Mouse (Mus musculus) Patski (cell line): ENCODE data around the gene Ly6g5b. TPM values are rescaled to one million over a fixed set of nuclear protein-coding genes. Genes with fewer than 3 reads are reported as not detected.

ENCODE experiments used
- ATAC-seq: fragments of 100-300 bp; one replicate; pipeline ENCODE4 v1.8.0; 2021
- CTCF ChIA-PET: fragments of 350-600 bp; sonication (Branson Sonifier 250); formaldehyde crosslinking; loops from one replicate; lab custom pipeline; 2022; ENCODE audit warnings: inconsistent platforms; lab: Charles Lee
- POLR2A ChIA-PET: fragments of 350-600 bp; sonication (Branson Sonifier 250); formaldehyde crosslinking; loops from one replicate; lab custom pipeline; 2022; ENCODE audit warnings: antibody characterized with exemption, inconsistent platforms; lab: Charles Lee
- DNase-seq: peaks from one replicate; pipeline ENCODE4 v3.0.0-alpha.2; 2011; ENCODE audit warnings: low read depth, low spot score
- H3K27me3 ChIP-seq: fragments of 371-371 bp; one replicate; pipeline ENCODE4 v1.5.1; 2021
- CTCF ChIP-seq: fragments of 100-300 bp; IDR thresholded peaks from one replicate; pipeline ENCODE4 v1.5.1; 2021
- in situ Hi-C: fragments of 300-500 bp; cut with MboI; formaldehyde crosslinking; loops from 3 replicates; pipeline ENCODE4 v1.11.1; 2018; ENCODE audit warnings: low pct_unique_long_range_greater_than_20kb, mixed read lengths
- polyA plus RNA-seq: library from polyadenylated mRNA; unstranded; gene quantifications from one replicate; pipeline ENCODE4 v1.2.3, GENCODE M21; 2021

Ly6g5b gene
- polyA plus RNA-seq, 1 experiment from 2014 or later: 0.27 TPM

DNA sequence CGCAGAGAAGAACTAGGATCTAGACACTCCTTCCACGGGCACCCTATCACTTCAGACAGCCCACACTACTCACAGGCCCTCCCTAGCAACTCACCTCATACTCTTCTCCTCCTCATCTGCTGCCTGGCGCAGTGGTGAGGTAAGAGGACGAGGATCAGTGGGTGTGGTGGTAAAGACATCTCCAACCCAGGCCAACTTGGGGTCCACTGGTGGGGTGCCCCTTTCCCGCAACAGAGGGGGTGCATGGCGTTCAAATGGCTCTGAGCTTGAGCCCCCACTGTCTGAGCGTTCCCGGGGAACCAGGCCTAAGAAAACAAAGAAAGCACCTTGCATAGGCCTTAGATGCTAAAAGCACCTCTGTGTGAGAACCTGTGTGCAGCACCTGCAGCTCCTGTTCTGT, 42.0 kb upstream of the Ly6g5b start:
- POLR2A ChIA-PET: interaction anchor here (1.8 kb wide), 1 partner anchor 9 kb away, joined by 5 read pairs; no protein-coding TSS in a partner anchor
- no peak for DNase-seq

DNA sequence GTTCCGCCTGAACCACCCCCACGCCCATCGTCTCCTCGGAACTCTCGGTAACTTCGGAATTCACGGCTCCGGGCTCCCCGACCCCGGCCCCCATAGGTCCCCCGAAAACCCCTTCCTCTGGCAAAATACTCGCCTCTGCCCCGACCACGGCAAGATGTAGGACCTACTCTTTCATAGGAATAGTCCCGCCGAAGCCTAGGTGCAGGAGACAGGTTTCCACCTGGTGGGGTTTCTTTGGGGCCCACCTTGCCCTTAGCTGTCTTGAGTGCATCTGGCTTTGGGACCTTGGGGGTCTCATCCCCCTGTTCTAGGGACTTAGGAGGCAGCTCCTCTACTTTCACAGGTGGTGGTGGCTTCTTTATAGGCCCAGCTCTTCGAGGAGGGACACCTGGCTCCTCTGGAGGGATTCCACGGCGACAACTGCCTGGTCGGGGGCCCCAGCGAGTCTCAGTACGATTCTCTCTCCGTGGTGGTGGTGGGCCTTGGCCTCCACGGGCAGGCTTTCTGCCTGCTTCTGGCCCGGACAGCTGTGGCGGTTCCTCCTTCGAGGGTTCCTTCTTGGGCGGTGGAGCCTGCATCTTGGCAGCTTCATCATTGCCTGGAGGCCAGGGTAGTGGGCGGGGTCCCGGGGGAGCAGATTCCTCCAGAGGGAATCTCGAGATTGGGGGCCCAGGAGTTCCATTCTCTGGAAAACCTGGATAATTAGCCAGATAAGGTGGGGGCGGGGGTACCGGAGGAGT, 41.4 kb upstream of the Ly6g5b start:
- in situ Hi-C loops: no loop called here
- ChIA-PET POLR2A (interaction anchor here (1.8 kb wide), 2 partner anchors 7 to 9 kb away, joined by 5 to 6 read pairs; no protein-coding TSS in a partner anchor), CTCF (interaction anchor here (1.3 to 1.7 kb wide), 2 partner anchors 15 to 20 kb away, joined by 3 to 6 read pairs; no protein-coding TSS in a partner anchor)
- ATAC-seq (no peak), DNase-seq (no peak)
- no peak for TF ChIP-seq CTCF
- no peaks in the 10 kb centered on the region for H3K27me3 ChIP-seq

More for the DNA sequence above, 42.0 kb upstream of the Ly6g5b start:
- in situ Hi-C loops: no loop called here
- CTCF ChIA-PET: interaction anchor here (1.7 kb wide), 1 partner anchor 15 kb away, joined by 6 read pairs; no protein-coding TSS in a partner anchor
- H3K27me3 ChIP-seq: no peaks in the 10 kb centered on the region
- no peak for ATAC-seq
- TF ChIP-seq CTCF: no peak

DNA sequence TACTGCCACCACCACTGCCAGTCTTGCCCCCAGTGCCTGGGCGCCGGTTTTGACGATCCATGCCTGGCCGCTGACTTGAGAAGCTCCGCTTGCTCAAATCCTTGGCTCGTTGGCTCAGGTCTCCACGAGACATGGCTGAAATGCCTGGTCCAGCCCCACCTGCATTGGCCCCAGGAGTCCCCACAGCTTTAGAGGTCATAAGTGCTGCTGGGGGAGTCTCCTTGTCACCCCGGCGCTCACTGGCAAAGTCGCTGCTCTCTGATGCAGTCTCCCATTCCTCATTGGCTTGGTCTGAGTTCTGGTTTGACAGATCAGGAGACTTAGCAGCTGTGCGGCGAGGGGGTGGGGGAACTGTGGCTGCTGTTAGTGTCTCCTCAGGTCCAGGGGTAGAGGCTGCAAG, 40.2 kb upstream of the Ly6g5b start:
- in situ Hi-C loops: no loop called here
- H3K27me3 ChIP-seq: no peaks in the 10 kb centered on the region
- ATAC-seq (no peak), DNase-seq (no peak)
- no peak for TF ChIP-seq CTCF
- ChIA-PET CTCF (interaction anchor here (0.8 to 1.7 kb wide), 4 partner anchors 11 to 19 kb away, joined by 3 to 6 read pairs (median 3); no protein-coding TSS in a partner anchor), POLR2A (interaction anchor here (0.8 to 1.8 kb wide), 2 partner anchors 9 to 12 kb away, joined by 3 to 6 read pairs; no protein-coding TSS in a partner anchor)

DNA sequence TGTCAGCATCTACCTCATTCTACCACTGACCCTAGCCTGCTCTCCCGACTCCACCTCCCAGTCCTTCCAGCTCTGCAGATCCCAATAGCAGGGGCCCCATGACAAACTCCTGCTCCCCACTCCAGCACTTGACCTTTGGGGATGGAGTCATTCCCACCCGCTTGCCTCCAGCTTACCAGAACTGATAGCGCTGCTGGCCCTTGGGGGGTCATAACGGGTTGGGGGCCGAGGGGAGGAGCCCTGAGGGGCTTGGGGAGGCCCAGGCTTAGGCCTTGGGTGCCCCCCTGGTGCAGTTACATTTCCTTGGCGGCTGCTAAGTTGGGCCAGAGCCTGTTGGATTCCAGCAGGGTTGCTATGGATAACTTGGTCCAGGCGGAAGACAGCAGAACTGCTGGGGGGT, 39.4 kb upstream of the Ly6g5b start:
- POLR2A ChIA-PET: interaction anchor here (1.3 to 1.8 kb wide), 2 partner anchors 9 kb away, joined by 4 to 6 read pairs; no protein-coding TSS in a partner anchor
- TF ChIP-seq CTCF: no peak
- in situ Hi-C loops: no loop called here
- ATAC-seq (no peak), DNase-seq (no peak)
- CTCF ChIA-PET: no interaction called here
- no peaks in the 10 kb centered on the region for H3K27me3 ChIP-seq

DNA sequence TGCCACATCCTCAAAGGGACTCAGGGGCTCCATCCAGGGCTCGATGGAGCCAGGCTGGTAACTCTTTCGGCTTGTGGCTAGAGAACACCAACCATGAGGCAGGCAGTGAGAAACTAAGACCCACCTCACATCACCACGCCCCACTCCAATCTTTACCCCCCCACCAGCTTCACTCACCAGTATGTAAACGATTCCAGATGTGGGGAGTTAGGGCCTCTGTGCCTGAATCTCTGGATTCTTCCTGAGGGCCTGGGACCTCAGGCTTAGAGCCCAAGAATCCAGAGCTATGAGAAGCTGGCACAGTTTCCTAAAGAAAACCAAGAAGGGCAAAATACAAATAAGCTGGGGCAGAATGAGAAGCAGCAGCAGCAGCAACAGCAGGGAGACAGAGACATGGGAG, 38.7 kb upstream of the Ly6g5b start:
- no peaks in the 10 kb centered on the region for H3K27me3 ChIP-seq
- in situ Hi-C loops: no loop called here
- ChIA-PET POLR2A (interaction anchor here (1.3 kb wide), 1 partner anchor 9 kb away, joined by 4 read pairs; no protein-coding TSS in a partner anchor), CTCF (no interaction called here)
- ATAC-seq (no peak), DNase-seq (no peak)
- no peak for TF ChIP-seq CTCF

DNA sequence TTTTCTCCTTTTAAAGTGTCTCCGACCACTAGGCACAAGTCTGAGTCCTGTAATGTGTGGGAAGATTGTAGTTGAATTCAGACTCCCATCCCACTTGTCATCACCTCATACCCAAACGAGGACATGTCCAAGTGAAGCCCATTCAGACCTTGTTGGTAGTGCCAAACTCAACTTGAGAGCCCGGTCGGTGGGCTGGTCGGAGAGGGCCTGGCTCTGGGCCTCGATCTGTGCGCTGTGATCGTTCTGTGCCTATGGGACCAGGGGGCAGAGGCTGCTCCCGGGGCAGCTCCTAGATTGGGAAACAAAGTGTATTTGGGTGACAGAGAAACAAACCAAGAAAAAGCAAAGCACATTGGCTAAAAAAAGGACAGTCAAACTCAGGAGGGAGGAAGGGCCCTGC, 37.8 kb upstream of the Ly6g5b start:
- no peak for DNase-seq
- ChIA-PET POLR2A (interaction anchor here (1.2 kb wide), 1 partner anchor 10 kb away, joined by 5 read pairs; no protein-coding TSS in a partner anchor), CTCF (interaction anchor here (1.2 kb wide), 1 partner anchor 9 kb away, joined by 4 read pairs; no protein-coding TSS in a partner anchor)
- no peak for ATAC-seq
- H3K27me3 ChIP-seq: no peaks in the 10 kb centered on the region
- no peak for TF ChIP-seq CTCF
- in situ Hi-C loops: no loop called here

DNA sequence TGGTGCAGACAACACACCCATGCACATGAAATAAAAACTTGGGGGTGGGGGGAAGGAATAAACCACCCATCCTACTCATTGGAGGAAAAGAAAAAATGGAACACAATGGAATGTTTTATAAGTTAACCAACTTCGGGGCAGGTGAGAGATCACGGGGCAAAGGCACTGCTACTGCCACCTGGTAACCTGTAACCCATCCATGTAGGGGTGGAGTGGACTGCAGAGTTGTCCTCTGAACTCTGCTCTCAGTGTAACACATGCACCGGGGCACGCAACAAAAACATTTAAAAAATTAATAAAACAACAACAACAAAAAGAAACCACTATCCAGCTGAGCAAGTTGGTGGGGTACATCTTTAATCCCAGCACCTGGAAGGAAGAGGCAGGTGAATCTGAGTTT, 36.9 kb upstream of the Ly6g5b start:
- DNase-seq: no peak
- no peaks in the 10 kb centered on the region for H3K27me3 ChIP-seq
- ATAC-seq: no peak
- ChIA-PET POLR2A (interaction anchor here (1.2 kb wide), 1 partner anchor 11 kb away, joined by 5 read pairs; no protein-coding TSS in a partner anchor), CTCF (interaction anchor here (1.2 kb wide), 1 partner anchor 10 kb away, joined by 4 read pairs; no protein-coding TSS in a partner anchor)
- in situ Hi-C loops: no loop called here
- TF ChIP-seq CTCF: no peak

DNA sequence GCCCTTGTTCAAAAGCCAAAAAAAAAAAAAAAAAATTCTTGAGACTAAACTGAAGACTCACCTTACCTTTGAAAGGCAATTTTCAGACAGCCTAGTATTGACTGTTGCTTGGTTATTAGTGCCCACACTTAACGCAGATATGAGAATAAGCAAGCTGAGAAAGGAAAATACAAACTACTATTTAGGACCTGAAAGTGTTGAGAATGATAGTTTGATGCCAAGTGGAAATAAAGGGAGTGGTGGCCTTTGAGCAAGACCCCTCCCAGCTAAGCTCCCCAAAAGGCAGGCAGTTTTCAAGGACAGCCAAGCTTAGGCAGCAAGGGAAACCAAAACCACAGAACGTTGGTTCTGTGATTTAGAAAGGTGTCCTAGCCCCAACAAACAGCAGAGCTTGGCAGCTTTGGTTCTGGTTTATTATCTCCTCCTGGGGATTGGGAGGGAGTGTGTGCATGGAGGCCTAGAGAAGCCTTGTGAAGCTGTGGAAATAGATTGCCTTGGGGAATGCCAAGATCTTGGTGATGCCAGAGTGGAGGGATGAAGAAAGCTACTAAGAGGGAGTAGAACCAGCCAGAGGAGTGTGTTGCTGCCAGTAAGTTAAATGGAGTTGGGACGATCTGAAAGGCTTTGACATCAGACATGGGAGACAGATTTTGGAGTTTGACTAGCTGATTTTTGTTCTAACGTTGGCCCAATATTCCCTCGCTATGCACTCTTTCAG, 32.9 kb upstream of the Ly6g5b start:
- no peaks in the 10 kb centered on the region for H3K27me3 ChIP-seq
- TF ChIP-seq CTCF: no peak
- CTCF ChIA-PET: interaction anchor here (1.1 kb wide), 1 partner anchor 18 kb away, joined by 3 read pairs; no protein-coding TSS in a partner anchor
- ATAC-seq (no peak), DNase-seq (no peak)
- in situ Hi-C loops: loop anchor here (25.0 kb wide), 1 partner anchor 511 kb away; the partner anchor contains the start of genes Atf6b, Fkbpl, Ppt2 and Prrt1
- POLR2A ChIA-PET: interaction anchor here (0.7 to 3.7 kb wide), 6 partner anchors 9 to 216 kb away, joined by 5 to 17 read pairs (median 7); partner anchors contain the start of gene Prrc2a

DNA sequence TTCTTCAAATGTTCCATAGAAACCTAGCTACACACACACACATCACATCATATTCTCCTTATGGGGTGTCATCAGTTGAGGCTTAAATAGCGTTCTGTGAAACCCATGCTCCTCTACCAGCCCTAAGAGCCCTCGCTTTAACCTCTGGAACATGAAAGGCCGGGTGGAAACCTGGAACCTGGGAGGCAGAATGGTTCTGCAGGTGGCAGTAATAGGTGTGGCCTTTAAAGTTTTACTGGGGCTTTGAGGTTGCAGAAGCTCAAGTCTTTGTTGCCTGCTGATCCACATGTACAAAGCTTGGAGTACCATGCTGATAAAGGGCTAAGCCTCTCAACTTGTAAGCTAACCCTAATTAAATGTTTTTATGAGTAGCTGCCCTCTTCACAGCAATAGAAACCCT, 32.1 kb upstream of the Ly6g5b start:
- no peak for TF ChIP-seq CTCF
- ChIA-PET CTCF (interaction anchor here (0.7 to 1.1 kb wide), 2 partner anchors 12 to 18 kb away, joined by 3 read pairs; no protein-coding TSS in a partner anchor), POLR2A (interaction anchor here (0.7 to 3.7 kb wide), 6 partner anchors 10 to 215 kb away, joined by 5 to 17 read pairs (median 7); partner anchors contain the start of gene Prrc2a)
- no peak for ATAC-seq
- H3K27me3 ChIP-seq: no peaks in the 10 kb centered on the region
- in situ Hi-C loops: loop anchor here (25.0 kb wide), 1 partner anchor 510 kb away; the partner anchor contains the start of genes Atf6b, Fkbpl, Ppt2 and Prrt1
- DNase-seq: no peak
